Mouse (Mus musculus): ENCODE data around the gene Ufc1.

GRCm38 (mm10) chr1:171248386-171249226 lies 46.2 kb downstream of the Ufc1 start:
- no peak for TF ChIP-seq CTCF (IDR thresholded peaks at IDR 0.05 in 2 of 3, conservative IDR thresholded peaks at IDR 0.05 in 1 of 3; ENCODE audit: control insufficient read depth in 1 of 3, insufficient read depth in 1 of 3, low read depth in 2 of 3, low read length in 3 of 3, poor library complexity in 1 of 3, severe bottlenecking in 1 of 3)
- no peak for TF ChIP-seq USF2 (IDR thresholded peaks at IDR 0.05; ENCODE audit: borderline replicate concordance in 1 of 2, insufficient read depth in 1 of 2, low read depth in 1 of 2, low read length in 2 of 2)
- no peak for TF ChIP-seq TBP (IDR thresholded peaks at IDR 0.05; ENCODE audit: low read depth, low read length)
- TF ChIP-seq POLR2A (IDR thresholded peaks at IDR 0.05; ENCODE audit: control insufficient read depth in 1 of 2, insufficient read depth in 1 of 2, low read depth in 1 of 2, low read length in 2 of 2, poor library complexity in 1 of 2): no peak
- no peak for TF ChIP-seq JUND (IDR thresholded peaks at IDR 0.05; ENCODE audit: low read depth, low read length)
- TF ChIP-seq MAFK (IDR thresholded peaks at IDR 0.05; ENCODE audit: borderline replicate concordance, low read depth, low read length): no peak
- TF ChIP-seq RAD21 (IDR thresholded peaks at IDR 0.05; ENCODE audit: low read depth, low read length): no peak
- no peak for TF ChIP-seq E2F4 (IDR thresholded peaks at IDR 0.05; ENCODE audit: borderline replicate concordance, low read depth, low read length)
- no peak for TF ChIP-seq SMC3 (IDR thresholded peaks at IDR 0.05; ENCODE audit: low read depth, low read length)
- no peak for TF ChIP-seq TAL1 (IDR thresholded peaks at IDR 0.05; ENCODE audit: low read length)

All from MEL (cell line).